Mouse (Mus musculus) forebrain, embryonic 10.5 days (tissue): Measurements from ENCODE around the gene Taar3. TPM values are rescaled to one million over a fixed set of nuclear protein-coding genes. Genes with fewer than 3 reads are reported as not detected.

Source experiments
- DNase-seq: peaks from one replicate; pipeline ENCODE4 v3.0.0-alpha.2; 2017; ENCODE audit warnings: low spot score; ENCODE audit errors: extremely low spot score
- H3K27ac ChIP-seq: fragments of 300-500 bp; sonication (generic); 2 replicates; pipeline ENCODE4 v1.5.1; 2016; ENCODE audit warnings: mild to moderate bottlenecking
- H3K27me3 ChIP-seq: fragments of 300-500 bp; sonication (generic); 2 replicates; pipeline ENCODE4 v1.6.1; 2016; ENCODE audit warnings: mild to moderate bottlenecking; ENCODE audit not compliant: poor library complexity, severe bottlenecking
- H3K36me3 ChIP-seq: fragments of 300-500 bp; sonication (generic); replicated peaks from 2 replicates; pipeline ENCODE4 v1.6.1; 2016; ENCODE audit warnings: mild to moderate bottlenecking, moderate library complexity
- H3K4me1 ChIP-seq: fragments of 300-500 bp; sonication (generic); 2 replicates; pipeline ENCODE4 v1.6.1; 2016
- H3K4me3 ChIP-seq: fragments of 300-500 bp; sonication (generic); 2 replicates; pipeline ENCODE4 v1.5.1; 2016; ENCODE audit warnings: mild to moderate bottlenecking, moderate library complexity
- H3K9me3 ChIP-seq: fragments of 300-500 bp; sonication (generic); 2 replicates; pipeline ENCODE4 v1.6.1; 2016; ENCODE audit warnings: mild to moderate bottlenecking, moderate library complexity
- WGBS: fragments of 180-500 bp; shearing (Covaris S2); methylation state at CpG from one replicate; pipeline ENCODE4 v1.1.7; 2016; 5-methylcytosine and 5-hydroxymethylcytosine counted together
- polyA plus RNA-seq: library from polyadenylated mRNA; unstranded; fragments of >200 nt; fragmentation: Nextera tagmentation; extraction: Ambion mirVana; gene quantifications from 2 replicates; pipeline ENCODE4 v1.2.1, GENCODE M21; 2016

Gene Taar3
- polyA plus RNA-seq = not detected in 2 replicates

GRCm38 (mm10) chr10:23949508-23950005 lies at the start of gene Taar3:
Gene Taar3, plus strand, starts transcription at chr10:23949558.
- Histone ChIP-seq H3K27me3 (no peaks in the 10 kb centered on the region), H3K36me3 (no peaks in the 10 kb centered on the region), H3K4me1 (no peaks in the 10 kb centered on the region), H3K4me3 (no peak within 1 kb of the TSS), H3K27ac (no peak within 1 kb of the TSS), H3K9me3 (no peaks in the 10 kb centered on the region)
- WGBS = 90% methylated on average over 16 of the region's 16 CpGs
- DNase-seq = no peak

DNA sequence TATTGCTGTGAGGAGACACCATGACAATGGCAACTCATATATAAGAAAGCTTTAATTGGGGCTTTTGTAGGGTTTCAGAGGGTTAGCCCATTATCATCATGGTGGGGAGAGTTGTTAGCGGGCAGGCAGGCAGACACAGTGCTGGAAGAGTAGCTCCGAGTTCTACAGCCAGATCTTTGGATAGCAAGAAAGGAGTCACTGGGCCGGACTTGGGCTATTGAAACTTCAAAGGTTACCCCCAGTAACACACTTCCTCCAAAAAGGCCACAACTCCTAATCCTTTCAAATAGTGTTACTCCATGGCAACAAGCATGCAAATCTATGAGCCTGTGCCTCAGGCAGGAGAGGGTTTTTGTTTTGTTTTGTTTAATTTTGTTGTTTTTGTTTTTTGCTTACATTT lies 48.2 kb upstream of the Taar3 start:
- peak overlapping the region; percentile 48; the same call in 1 of the 2 replicates for H3K27ac ChIP-seq
- H3K4me1 ChIP-seq = peaks cover 12% of the 10 kb centered on the region; the same call in 1 of the 2 replicates
- no peak overlapping the region for H3K4me3 ChIP-seq
- no peaks in the 10 kb centered on the region for H3K36me3 ChIP-seq
- no peaks in the 10 kb centered on the region for H3K27me3 ChIP-seq
- 44% methylated on average over 3 of the region's 3 CpGs for WGBS
- no peak for DNase-seq
- H3K9me3 ChIP-seq = no peaks in the 10 kb centered on the region

GRCm38 (mm10) chr10:23905661-23906060 lies 43.7 kb upstream of the Taar3 start:
- no peaks in the 10 kb centered on the region for H3K36me3 ChIP-seq
- no peaks in the 10 kb centered on the region for H3K27me3 ChIP-seq
- DNase-seq = no peak
- peaks cover 10% of the 10 kb centered on the region; the same call in 1 of the 2 replicates for H3K4me1 ChIP-seq
- H3K27ac ChIP-seq = no peak overlapping the region
- WGBS = 86% methylated on average over 1 of the region's 1 CpGs
- H3K4me3 ChIP-seq = no peak overlapping the region
- no peaks in the 10 kb centered on the region for H3K9me3 ChIP-seq

DNA sequence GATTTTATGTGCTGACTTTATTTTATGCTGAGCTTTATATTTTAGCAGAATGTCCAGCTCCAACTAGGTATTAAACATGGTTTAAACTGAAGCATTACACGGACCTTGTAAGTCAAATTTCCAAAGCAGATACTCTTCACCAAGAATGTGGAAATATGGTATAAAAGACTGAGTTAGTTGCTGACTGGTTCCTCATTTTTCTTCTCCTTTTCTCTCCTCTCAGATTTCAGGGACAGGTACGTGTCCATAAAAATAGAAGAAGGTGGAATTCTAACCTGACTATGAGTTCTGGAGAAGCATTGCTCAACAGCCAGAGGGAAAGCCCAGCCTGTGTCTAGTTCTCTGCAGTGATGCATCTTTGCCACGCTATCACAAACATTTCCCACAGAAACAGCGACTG lies 29.3 kb upstream of the Taar3 start, which contains the start of gene Taar1:
Gene Taar1 (plus strand): TSS at position 301 of the 400 bp plus-strand sequence.
- H3K36me3 ChIP-seq = no peaks in the 10 kb centered on the region
- no peak within 1 kb of the TSS for H3K27ac ChIP-seq
- H3K9me3 ChIP-seq = no peaks in the 10 kb centered on the region
- no peaks in the 10 kb centered on the region for H3K4me1 ChIP-seq
- 92% methylated on average over 4 of the region's 4 CpGs for WGBS
- no peak for DNase-seq
- H3K27me3 ChIP-seq = no peaks in the 10 kb centered on the region
- no peak within 1 kb of the TSS for H3K4me3 ChIP-seq

DNA sequence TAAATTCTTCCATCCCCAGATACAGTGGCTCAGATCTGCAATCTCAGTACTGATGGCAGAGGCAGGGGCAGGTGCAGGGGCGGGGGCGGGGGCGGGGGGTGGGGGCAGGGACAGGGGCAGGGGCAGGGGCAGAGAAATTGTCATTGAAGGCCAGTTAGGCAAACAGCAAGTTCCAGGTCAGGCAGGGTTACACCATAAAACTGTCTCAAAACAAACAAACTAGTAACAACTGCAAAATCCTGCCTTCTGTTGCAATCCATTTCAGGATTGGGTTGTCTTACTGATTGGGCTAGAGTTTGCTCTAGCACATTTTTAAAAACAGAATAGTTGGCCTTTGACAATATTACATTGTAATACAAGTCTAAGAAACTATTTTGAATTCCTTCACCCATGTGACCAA lies 26.9 kb upstream of the Taar3 start:
- Histone ChIP-seq H3K4me3 (no peak overlapping the region), H3K36me3 (no peaks in the 10 kb centered on the region), H3K4me1 (no peaks in the 10 kb centered on the region), H3K9me3 (no peaks in the 10 kb centered on the region), H3K27ac (no peak overlapping the region), H3K27me3 (no peaks in the 10 kb centered on the region)
- no peak for DNase-seq
- 69% methylated on average over 3 of the region's 3 CpGs for WGBS

DNA sequence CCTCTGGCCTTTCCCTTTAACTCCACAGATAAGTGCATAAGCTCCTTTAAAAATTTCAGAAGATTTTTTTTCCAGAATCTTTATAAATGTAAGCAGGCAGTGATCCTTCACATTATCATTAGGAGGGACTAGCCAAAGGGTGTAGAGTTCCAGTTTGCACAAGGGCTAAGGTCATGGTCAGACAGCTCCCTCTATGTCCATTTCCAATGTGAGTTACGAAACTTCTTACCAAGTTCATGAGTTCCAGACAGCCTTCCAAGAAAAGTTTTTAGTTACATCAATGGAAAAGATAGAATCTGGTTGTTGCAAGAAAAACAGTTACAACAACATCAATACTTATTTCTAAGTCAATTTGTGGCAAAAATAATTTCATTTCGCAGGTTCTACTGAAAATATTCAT lies 25.4 kb upstream of the Taar3 start:
- DNase-seq = no peak
- no peaks in the 10 kb centered on the region for H3K36me3 ChIP-seq
- H3K4me3 ChIP-seq = no peak overlapping the region
- WGBS = 84% methylated on average over 2 of the region's 2 CpGs
- H3K9me3 ChIP-seq = no peaks in the 10 kb centered on the region
- H3K27ac ChIP-seq = no peak overlapping the region
- no peaks in the 10 kb centered on the region for H3K27me3 ChIP-seq
- no peaks in the 10 kb centered on the region for H3K4me1 ChIP-seq

- 51% methylated on average over 4 of the region's 4 CpGs for WGBS
- Histone ChIP-seq H3K4me3 (no peak overlapping the region), H3K27ac (no peak overlapping the region), H3K4me1 (peaks cover 9% of the 10 kb centered on the region; the same call in 1 of the 2 replicates), H3K36me3 (no peaks in the 10 kb centered on the region), H3K27me3 (no peaks in the 10 kb centered on the region), H3K9me3 (no peaks in the 10 kb centered on the region)
- DNase-seq = no peak
Observed at GRCm38 (mm10) chr10:23937613-23938012, 11.7 kb upstream of the Taar3 start.

- Histone ChIP-seq H3K36me3 (no peaks in the 10 kb centered on the region), H3K4me1 (peaks cover 9% of the 10 kb centered on the region; the same call in 1 of the 2 replicates), H3K27me3 (no peaks in the 10 kb centered on the region), H3K4me3 (no peak within 1 kb of the TSS), H3K27ac (no peak within 1 kb of the TSS), H3K9me3 (no peaks in the 10 kb centered on the region)
- 69% methylated on average over 6 of the region's 6 CpGs for WGBS
- DNase-seq = no peak
Observed at GRCm38 (mm10) chr10:23938312-23938711, 11.0 kb upstream of the Taar3 start, which contains the start of gene Taar2. Gene Taar2, plus strand, starts transcription at chr10:23938572.

DNA sequence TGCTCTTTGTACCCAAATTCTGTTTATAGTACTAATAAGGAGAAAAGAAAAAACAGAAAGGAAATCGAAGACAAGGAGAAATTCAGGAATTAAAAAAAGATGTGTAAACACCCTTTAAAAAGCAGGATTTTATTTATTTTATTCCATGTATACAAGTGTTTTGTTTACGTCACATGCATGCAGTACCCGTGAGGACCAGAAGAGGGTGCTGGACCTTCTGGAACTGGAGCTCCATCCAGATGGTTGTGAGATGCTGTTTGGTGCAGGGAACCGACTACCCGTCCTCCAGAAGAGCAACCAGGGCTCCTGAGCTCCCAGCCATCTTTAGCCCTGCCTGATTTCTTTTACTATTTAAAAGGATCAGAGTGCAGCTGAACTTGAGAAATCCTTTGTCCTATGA lies 6.9 kb upstream of the Taar3 start:
- H3K36me3 ChIP-seq = no peaks in the 10 kb centered on the region
- 81% methylated on average over 5 of the region's 5 CpGs for WGBS
- H3K27me3 ChIP-seq = no peaks in the 10 kb centered on the region
- no peaks in the 10 kb centered on the region for H3K9me3 ChIP-seq
- no peak overlapping the region for H3K4me3 ChIP-seq
- no peak for DNase-seq
- H3K27ac ChIP-seq = no peak overlapping the region
- H3K4me1 ChIP-seq = peaks cover 9% of the 10 kb centered on the region; the same call in 1 of the 2 replicates

DNA sequence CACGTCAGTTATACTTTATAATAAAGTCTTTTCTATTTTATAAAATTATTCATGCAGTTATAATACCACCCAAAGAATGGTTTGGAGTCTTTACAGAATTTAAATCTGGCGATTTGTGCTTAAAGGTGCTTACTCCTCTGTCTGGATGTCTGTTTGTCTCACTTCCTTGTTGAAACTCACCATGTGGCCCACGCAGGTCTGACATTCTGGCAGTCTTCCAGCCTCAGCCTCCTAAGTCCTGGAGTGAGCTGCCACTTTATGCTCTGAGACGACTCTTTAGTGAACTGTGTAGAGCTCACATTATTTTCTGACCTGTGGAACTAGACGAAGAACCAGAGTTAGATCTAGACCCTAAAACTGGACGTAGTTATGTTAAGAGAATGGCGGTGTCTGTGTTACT lies 1.3 kb upstream of the Taar3 start:
- Histone ChIP-seq H3K4me1 (no peaks in the 10 kb centered on the region), H3K27ac (no peak overlapping the region), H3K4me3 (no peak overlapping the region), H3K9me3 (no peaks in the 10 kb centered on the region), H3K27me3 (no peaks in the 10 kb centered on the region), H3K36me3 (no peaks in the 10 kb centered on the region)
- 85% methylated on average over 7 of the region's 7 CpGs for WGBS
- no peak for DNase-seq

GRCm38 (mm10) chr10:23951714-23952113 lies 2.4 kb downstream of the Taar3 start:
- H3K36me3 ChIP-seq = no peaks in the 10 kb centered on the region
- H3K27ac ChIP-seq = no peak overlapping the region
- no peaks in the 10 kb centered on the region for H3K4me1 ChIP-seq
- WGBS = 87% methylated on average over 6 of the region's 6 CpGs
- no peaks in the 10 kb centered on the region for H3K27me3 ChIP-seq
- DNase-seq = no peak
- no peaks in the 10 kb centered on the region for H3K9me3 ChIP-seq
- H3K4me3 ChIP-seq = no peak overlapping the region

DNA sequence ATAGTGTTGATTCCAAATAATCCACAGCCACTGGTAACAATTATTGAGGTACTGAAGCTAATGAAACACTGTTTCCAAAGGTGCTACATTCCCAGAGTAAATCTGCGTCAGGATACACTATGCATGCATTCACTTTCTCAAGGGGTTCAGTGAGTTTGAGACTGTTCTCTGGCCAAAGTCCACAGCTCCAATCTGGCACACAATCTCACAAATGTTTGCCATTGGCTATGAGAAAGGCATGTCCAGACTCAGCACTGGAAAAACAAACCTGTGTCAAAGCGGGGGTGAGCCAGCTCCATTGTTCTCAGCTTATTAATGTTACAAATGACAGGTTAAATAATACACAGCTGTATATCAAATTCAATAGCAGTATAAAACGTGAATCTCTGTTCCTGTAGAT lies 9.7 kb downstream of the Taar3 start:
- DNase-seq = no peak
- WGBS = 74% methylated on average over 3 of the region's 3 CpGs

DNA sequence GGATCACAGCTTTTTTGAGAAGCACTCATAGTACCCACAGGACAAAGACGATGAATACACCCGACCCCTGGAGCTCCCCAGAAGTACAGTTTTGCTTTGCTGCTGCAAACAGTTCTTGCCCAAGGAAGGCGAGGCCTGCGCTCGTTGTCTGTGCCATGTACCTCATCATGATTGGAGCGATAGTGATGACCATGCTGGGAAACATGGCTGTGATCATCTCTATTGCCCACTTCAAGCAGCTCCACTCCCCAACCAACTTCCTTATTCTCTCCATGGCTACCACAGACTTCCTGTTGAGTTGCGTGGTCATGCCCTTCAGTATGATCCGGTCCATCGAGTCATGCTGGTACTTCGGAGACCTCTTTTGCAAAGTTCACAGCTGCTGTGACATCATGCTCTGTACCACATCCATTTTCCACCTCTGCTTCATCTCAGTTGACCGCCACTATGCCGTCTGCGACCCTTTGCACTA lies 11.1 kb downstream of the Taar3 start, which contains the start of gene Taar4:
Gene Taar4 (plus strand): TSS at position 51 of the 472 bp plus-strand sequence.
- no peak for DNase-seq
- WGBS = 96% methylated on average over 13 of the region's 13 CpGs

More for the DNA sequence above, 9.7 kb downstream of the Taar3 start:
- no peaks in the 10 kb centered on the region for H3K36me3 ChIP-seq
- H3K4me3 ChIP-seq = no peak overlapping the region
- no peaks in the 10 kb centered on the region for H3K4me1 ChIP-seq
- H3K9me3 ChIP-seq = no peaks in the 10 kb centered on the region
- H3K27ac ChIP-seq = no peak overlapping the region
- H3K27me3 ChIP-seq = no peaks in the 10 kb centered on the region

More for the DNA sequence above, 11.1 kb downstream of the Taar3 start, which contains the start of gene Taar4:
- Histone ChIP-seq H3K4me3 (no peak within 1 kb of the TSS), H3K4me1 (no peaks in the 10 kb centered on the region), H3K9me3 (no peaks in the 10 kb centered on the region), H3K36me3 (no peaks in the 10 kb centered on the region), H3K27me3 (no peaks in the 10 kb centered on the region), H3K27ac (no peak within 1 kb of the TSS)
